Mouse (Mus musculus): ENCODE measurements around the gene Gucd1. TPM values are rescaled to one million over a fixed set of nuclear protein-coding genes. Genes with fewer than 3 reads are reported as not detected.
"Not testable (repeated sequence)": the region's sequence is repeated elsewhere in the genome, so short reads cannot be mapped to it uniquely, and the experiment has no call there.

The Gucd1 gene
- polyA plus RNA-seq, 1 experiment: 124 TPM

DNA sequence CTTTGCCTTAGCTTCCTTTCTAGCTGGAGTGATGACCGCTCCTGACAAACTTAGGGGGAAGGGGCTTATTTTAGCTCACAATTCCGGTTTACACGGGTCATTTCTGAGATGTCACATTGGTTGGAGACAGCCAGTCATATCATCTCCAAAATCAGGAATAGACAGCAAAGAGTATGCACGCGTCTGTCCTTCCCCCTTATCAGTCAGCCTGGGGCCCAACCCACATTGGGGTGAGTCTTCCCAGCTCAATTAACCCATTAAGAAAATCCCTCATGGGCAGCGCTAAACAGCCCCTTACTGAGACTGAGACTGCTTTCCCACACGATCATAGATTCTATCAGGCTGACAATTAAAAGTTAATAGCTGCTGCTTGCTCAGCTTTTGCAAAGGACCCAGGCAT lies 3.4 kb downstream of the Gucd1 start:
- H3K36me3 ChIP-seq (ENCODE audit: control insufficient read depth, insufficient read depth, low read length): peaks cover 15% of the 10 kb centered on the region
- WGBS: 42% methylated on average over 7 of the region's 7 CpGs
- TF ChIP-seq POLR2A (IDR thresholded peaks at IDR 0.05; ENCODE audit: low read depth, low read length): no peak
- no peak for TF ChIP-seq CTCF (conservative IDR thresholded peaks at IDR 0.05; ENCODE audit: insufficient read depth, insufficient read length, low read depth, low read length)
- no peak for DNase-seq
- H3K4me3 ChIP-seq (ENCODE audit: insufficient read depth, low read depth, low read length): peak overlapping the region; percentile 25; the same call in 1 of the 2 replicates
- H3K27me3 ChIP-seq (replicated peaks; ENCODE audit: control insufficient read depth, insufficient read depth, low read length): no peaks in the 10 kb centered on the region
- H3K27ac ChIP-seq (ENCODE audit: insufficient read depth, low read depth, low read length): peak overlapping the region; percentile 89
- H3K4me1 ChIP-seq (ENCODE audit: control insufficient read depth, insufficient read depth, low read length): peaks cover 35% of the 10 kb centered on the region

DNA sequence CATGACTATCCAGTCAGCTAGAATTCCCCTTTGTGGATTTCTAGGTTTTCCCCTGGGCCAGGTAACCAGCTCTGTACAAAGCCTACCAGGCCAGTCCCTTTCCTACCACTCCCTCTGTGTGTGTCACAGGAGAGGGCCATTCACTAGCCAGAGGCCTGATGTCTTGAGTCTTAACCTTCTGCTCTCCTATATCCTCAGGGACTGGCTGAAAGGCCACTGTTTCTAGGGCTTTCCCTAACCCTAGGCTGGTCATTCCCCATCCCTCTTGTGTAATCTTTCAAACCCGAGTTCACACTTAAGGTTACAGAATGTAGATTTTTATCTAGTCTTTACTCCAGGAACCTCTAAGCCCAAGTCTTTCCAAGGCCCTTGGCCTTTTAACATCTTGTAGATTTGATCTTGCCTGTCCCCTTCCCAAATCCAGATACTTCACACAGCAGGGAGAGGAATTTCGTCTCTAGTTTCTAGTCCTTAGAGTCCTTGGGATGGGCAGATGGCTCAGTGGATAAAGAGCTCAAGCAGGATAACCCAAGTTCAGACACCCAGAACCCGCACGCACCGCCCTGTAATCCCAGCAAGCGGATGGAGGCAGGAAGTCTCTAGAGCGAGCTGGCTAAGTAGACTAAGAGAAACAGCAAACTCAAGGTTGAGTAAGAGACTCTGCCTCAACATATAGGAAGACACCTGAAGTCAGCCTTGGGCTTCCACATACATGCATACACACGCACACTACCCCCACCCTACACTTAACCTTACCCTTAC lies 4.3 kb downstream of the Gucd1 start:
- peaks cover 20% of the 10 kb centered on the region for H3K36me3 ChIP-seq (ENCODE audit: control insufficient read depth, insufficient read depth, low read length)
- peaks cover 35% of the 10 kb centered on the region for H3K4me1 ChIP-seq (ENCODE audit: control insufficient read depth, insufficient read depth, low read length)
- peak overlapping the region; percentile 14; the same call in 1 of the 2 replicates for H3K4me3 ChIP-seq (ENCODE audit: insufficient read depth, low read depth, low read length)
- TF ChIP-seq CTCF (conservative IDR thresholded peaks at IDR 0.05; ENCODE audit: insufficient read depth, insufficient read length, low read depth, low read length): no peak
- no peak for TF ChIP-seq POLR2A (IDR thresholded peaks at IDR 0.05; ENCODE audit: low read depth, low read length)
- H3K27ac ChIP-seq (ENCODE audit: insufficient read depth, low read depth, low read length): peak overlapping the region; percentile 77
- no peaks in the 10 kb centered on the region for H3K27me3 ChIP-seq (replicated peaks; ENCODE audit: control insufficient read depth, insufficient read depth, low read length)
- peak; percentile 21 for DNase-seq
- 74% methylated on average over 8 of the region's 8 CpGs for WGBS

- no peak for TF ChIP-seq CTCF (conservative IDR thresholded peaks at IDR 0.05; ENCODE audit: insufficient read depth, insufficient read length, low read depth, low read length)
- no peak for TF ChIP-seq POLR2A (IDR thresholded peaks at IDR 0.05; ENCODE audit: low read depth, low read length)
- 32% methylated on average over 7 of the region's 7 CpGs for WGBS
- H3K27me3 ChIP-seq (replicated peaks; ENCODE audit: control insufficient read depth, insufficient read depth, low read length): no peaks in the 10 kb centered on the region
- peak overlapping the region; percentile 77 for H3K27ac ChIP-seq (ENCODE audit: insufficient read depth, low read depth, low read length)
- H3K4me1 ChIP-seq (ENCODE audit: control insufficient read depth, insufficient read depth, low read length): peaks cover 35% of the 10 kb centered on the region
- peaks cover 23% of the 10 kb centered on the region for H3K36me3 ChIP-seq (ENCODE audit: control insufficient read depth, insufficient read depth, low read length)
- no peak overlapping the region for H3K4me3 ChIP-seq (ENCODE audit: insufficient read depth, low read depth, low read length)
- DNase-seq: peak; percentile 92
Measured at GRCm38 (mm10) chr10:75512796-75513195, 5.0 kb downstream of the Gucd1 start.

DNA sequence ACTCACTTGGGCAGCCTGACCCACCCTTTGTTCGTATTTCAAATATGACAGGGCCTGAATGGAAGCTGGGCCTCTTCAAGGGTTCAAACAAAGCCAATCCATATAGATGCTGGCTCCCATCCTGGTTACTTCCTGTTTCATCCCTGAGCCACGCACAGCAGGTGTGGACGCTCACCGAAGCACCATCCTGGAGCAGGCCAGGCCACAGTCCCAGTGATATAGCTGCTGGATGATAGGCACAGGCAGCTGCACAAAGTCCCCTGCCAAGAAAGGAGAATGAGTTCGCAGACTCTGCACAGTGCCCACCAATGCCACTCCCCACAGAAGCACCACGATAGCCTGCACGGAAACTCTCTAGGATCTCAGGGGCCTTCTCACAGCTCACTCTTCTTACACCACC lies 5.9 kb downstream of the Gucd1 start:
- no peaks in the 10 kb centered on the region for H3K27me3 ChIP-seq (replicated peaks; ENCODE audit: control insufficient read depth, insufficient read depth, low read length)
- H3K4me1 ChIP-seq (ENCODE audit: control insufficient read depth, insufficient read depth, low read length): peaks cover 35% of the 10 kb centered on the region
- peak overlapping the region; percentile 50 for H3K27ac ChIP-seq (ENCODE audit: insufficient read depth, low read depth, low read length)
- H3K36me3 ChIP-seq (ENCODE audit: control insufficient read depth, insufficient read depth, low read length): peaks cover 23% of the 10 kb centered on the region
- 72% methylated on average over 7 of the region's 7 CpGs for WGBS
- no peak for TF ChIP-seq POLR2A (IDR thresholded peaks at IDR 0.05; ENCODE audit: low read depth, low read length)
- TF ChIP-seq CTCF (conservative IDR thresholded peaks at IDR 0.05; ENCODE audit: insufficient read depth, insufficient read length, low read depth, low read length): no peak
- no peak overlapping the region for H3K4me3 ChIP-seq (ENCODE audit: insufficient read depth, low read depth, low read length)
- no peak for DNase-seq

DNA sequence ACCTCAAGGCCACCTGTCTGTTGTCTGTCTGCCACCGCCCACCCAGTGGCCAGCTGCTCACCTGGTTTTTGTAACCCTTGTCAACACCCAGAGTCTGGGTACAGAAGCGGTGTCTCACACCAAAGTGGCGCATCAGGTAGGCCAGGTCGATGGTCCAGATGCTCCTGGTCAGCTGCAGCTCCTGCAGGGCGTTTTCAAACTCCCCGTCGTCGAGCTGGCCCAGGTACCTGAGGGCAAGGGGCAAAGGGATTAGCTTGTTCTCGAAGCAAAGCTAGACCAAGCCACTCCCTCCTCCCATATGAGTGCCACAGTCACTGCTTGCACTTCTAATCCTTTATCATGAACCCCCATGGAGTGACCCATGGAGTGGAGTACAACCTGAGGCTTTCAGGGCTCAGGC lies 6.7 kb downstream of the Gucd1 start:
- 64% methylated on average over 9 of the region's 9 CpGs for WGBS
- DNase-seq: peak; percentile 56
- TF ChIP-seq POLR2A (IDR thresholded peaks at IDR 0.05; ENCODE audit: low read depth, low read length) (no peak), CTCF (conservative IDR thresholded peaks at IDR 0.05; ENCODE audit: insufficient read depth, insufficient read length, low read depth, low read length) (no peak)
- peak overlapping the region; percentile 18 for H3K27ac ChIP-seq (ENCODE audit: insufficient read depth, low read depth, low read length)
- H3K27me3 ChIP-seq (replicated peaks; ENCODE audit: control insufficient read depth, insufficient read depth, low read length): no peaks in the 10 kb centered on the region
- no peak overlapping the region for H3K4me3 ChIP-seq (ENCODE audit: insufficient read depth, low read depth, low read length)
- H3K36me3 ChIP-seq (ENCODE audit: control insufficient read depth, insufficient read depth, low read length): peaks cover 23% of the 10 kb centered on the region
- H3K4me1 ChIP-seq (ENCODE audit: control insufficient read depth, insufficient read depth, low read length): peaks cover 35% of the 10 kb centered on the region

DNA sequence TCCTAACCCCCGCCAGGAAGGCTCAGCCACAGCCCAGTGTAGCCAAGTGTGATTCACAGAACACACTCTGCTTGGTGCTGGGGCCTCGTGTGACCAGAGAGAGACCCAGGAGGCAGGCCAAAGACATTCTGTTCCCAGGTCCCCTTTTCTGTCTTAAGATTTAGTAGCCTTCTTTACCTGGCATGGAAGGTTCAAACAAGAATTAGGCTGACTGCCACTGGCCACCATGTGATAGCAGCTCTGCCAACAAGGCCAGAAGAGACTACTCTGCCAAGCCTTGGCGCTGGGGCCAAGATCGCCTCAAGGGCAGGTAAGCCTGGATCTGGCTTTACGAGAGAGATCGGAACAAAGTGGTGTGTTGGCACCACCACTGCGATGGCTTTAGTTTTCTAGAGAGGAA lies 7.3 kb downstream of the Gucd1 start:
- Histone ChIP-seq H3K4me3 (ENCODE audit: insufficient read depth, low read depth, low read length) (no peak overlapping the region), H3K4me1 (ENCODE audit: control insufficient read depth, insufficient read depth, low read length) (peaks cover 30% of the 10 kb centered on the region), H3K27ac (ENCODE audit: insufficient read depth, low read depth, low read length) (peak overlapping the region; percentile 75), H3K27me3 (replicated peaks; ENCODE audit: control insufficient read depth, insufficient read depth, low read length) (no peaks in the 10 kb centered on the region), H3K36me3 (ENCODE audit: control insufficient read depth, insufficient read depth, low read length) (peaks cover 23% of the 10 kb centered on the region)
- TF ChIP-seq CTCF (conservative IDR thresholded peaks at IDR 0.05; ENCODE audit: insufficient read depth, insufficient read length, low read depth, low read length): no peak
- DNase-seq: peak; percentile 91
- 49% methylated on average over 7 of the region's 7 CpGs for WGBS

GRCm38 (mm10) chr10:75505928-75506327 lies 11.8 kb downstream of the Gucd1 start:
- WGBS: 83% methylated on average over 3 of the region's 3 CpGs
- H3K27me3 ChIP-seq (replicated peaks; ENCODE audit: control insufficient read depth, insufficient read depth, low read length); H3K4me1 ChIP-seq (ENCODE audit: control insufficient read depth, insufficient read depth, low read length); H3K4me3 ChIP-seq (ENCODE audit: insufficient read depth, low read depth, low read length); DNase-seq; H3K27ac ChIP-seq (ENCODE audit: insufficient read depth, low read depth, low read length): not testable (repeated sequence)
- peaks cover 20% of the 10 kb centered on the region for H3K36me3 ChIP-seq (ENCODE audit: control insufficient read depth, insufficient read depth, low read length)
